Mouse (Mus musculus): ENCODE measurements around the gene Cct3. TPM values are rescaled to one million over a fixed set of nuclear protein-coding genes. Genes with fewer than 3 reads are reported as not detected.
"Not testable (repeated sequence)": the region's sequence is repeated elsewhere in the genome, so short reads cannot be mapped to it uniquely, and the experiment has no call there.

The Cct3 gene
- polyA plus RNA-seq, 1 experiment from 2014 or later: 865 TPM

- Histone ChIP-seq H3K4me1 (no peaks in the 10 kb centered on the region), H3K36me3 (peaks cover 100% of the 10 kb centered on the region), H3K4me3 (no peak overlapping the region), H3K9me3 (replicated peaks) (no peaks in the 10 kb centered on the region), H3K27me3 (ENCODE audit: low read depth, poor library complexity, severe bottlenecking) (no peaks in the 10 kb centered on the region), H3K27ac (replicated peaks) (no peak overlapping the region)
- no peak for DNase-seq (ENCODE audit: low spot score)
- WGBS: 97% methylated on average over 9 of the region's 9 CpGs
Observed at GRCm38 (mm10) chr3:88352907-88353306, 56.0 kb downstream of the Cct3 start.

- Histone ChIP-seq H3K36me3 (peaks cover 100% of the 10 kb centered on the region), H3K4me1 (no peaks in the 10 kb centered on the region), H3K9me3 (replicated peaks) (no peaks in the 10 kb centered on the region), H3K27me3 (ENCODE audit: low read depth, poor library complexity, severe bottlenecking) (no peaks in the 10 kb centered on the region), H3K4me3 (no peak overlapping the region), H3K27ac (replicated peaks) (no peak overlapping the region)
- WGBS: 93% methylated on average over 8 of the region's 8 CpGs
- DNase-seq (ENCODE audit: low spot score): no peak
Observed at GRCm38 (mm10) chr3:88354396-88355165, 57.7 kb downstream of the Cct3 start.

GRCm38 (mm10) chr3:88359584-88359983, 62.7 kb downstream of the Cct3 start:
- DNase-seq (ENCODE audit: low spot score): no peak
- 78% methylated on average over 5 of the region's 5 CpGs for WGBS

GRCm38 (mm10) chr3:88359989-88360388, 63.1 kb downstream of the Cct3 start:
- H3K36me3 ChIP-seq: peaks cover 81% of the 10 kb centered on the region
- H3K4me1 ChIP-seq: peaks cover 15% of the 10 kb centered on the region
- H3K27me3 ChIP-seq (ENCODE audit: low read depth, poor library complexity, severe bottlenecking): peaks cover 16% of the 10 kb centered on the region
- H3K9me3 ChIP-seq (replicated peaks): no peaks in the 10 kb centered on the region
- H3K27ac ChIP-seq (replicated peaks): no peak overlapping the region
- WGBS: 77% methylated on average over 3 of the region's 3 CpGs
- H3K4me3 ChIP-seq: no peak overlapping the region
- DNase-seq (ENCODE audit: low spot score): no peak

More at GRCm38 (mm10) chr3:88359584-88359983, 62.7 kb downstream of the Cct3 start:
- peaks cover 85% of the 10 kb centered on the region for H3K36me3 ChIP-seq
- peaks cover 12% of the 10 kb centered on the region for H3K27me3 ChIP-seq (ENCODE audit: low read depth, poor library complexity, severe bottlenecking)
- H3K4me3 ChIP-seq: no peak overlapping the region
- no peak overlapping the region for H3K27ac ChIP-seq (replicated peaks)
- no peaks in the 10 kb centered on the region for H3K9me3 ChIP-seq (replicated peaks)
- H3K4me1 ChIP-seq: peaks cover 11% of the 10 kb centered on the region

- Histone ChIP-seq H3K9me3 (replicated peaks) (no peaks in the 10 kb centered on the region), H3K27ac (replicated peaks) (no peak overlapping the region), H3K4me1 (peaks cover 21% of the 10 kb centered on the region), H3K4me3 (no peak overlapping the region), H3K27me3 (ENCODE audit: low read depth, poor library complexity, severe bottlenecking) (peaks cover 27% of the 10 kb centered on the region), H3K36me3 (peaks cover 70% of the 10 kb centered on the region)
- WGBS: 81% methylated on average over 5 of the region's 6 CpGs
- DNase-seq (ENCODE audit: low spot score): no peak
Observed at GRCm38 (mm10) chr3:88361096-88361495, 64.2 kb downstream of the Cct3 start.

- WGBS: 85% methylated on average over 2 of the region's 2 CpGs
- H3K36me3 ChIP-seq: peaks cover 63% of the 10 kb centered on the region
Observed at GRCm38 (mm10) chr3:88361612-88362313, 64.8 kb downstream of the Cct3 start.

GRCm38 (mm10) chr3:88363700-88364099, 66.8 kb downstream of the Cct3 start:
- H3K36me3 ChIP-seq: peaks cover 44% of the 10 kb centered on the region
- no peak overlapping the region for H3K4me3 ChIP-seq
- peaks cover 38% of the 10 kb centered on the region for H3K27me3 ChIP-seq (ENCODE audit: low read depth, poor library complexity, severe bottlenecking)
- H3K4me1 ChIP-seq: peaks cover 27% of the 10 kb centered on the region
- no peak for DNase-seq (ENCODE audit: low spot score)
- no peak overlapping the region for H3K27ac ChIP-seq (replicated peaks)
- 72% methylated on average over 4 of the region's 4 CpGs for WGBS
- H3K9me3 ChIP-seq (replicated peaks): no peaks in the 10 kb centered on the region

More at GRCm38 (mm10) chr3:88361612-88362313, 64.8 kb downstream of the Cct3 start:
- Histone ChIP-seq H3K4me3 (no peak overlapping the region), H3K9me3 (replicated peaks) (no peaks in the 10 kb centered on the region), H3K27me3 (ENCODE audit: low read depth, poor library complexity, severe bottlenecking) (peaks cover 34% of the 10 kb centered on the region), H3K27ac (replicated peaks) (no peak overlapping the region), H3K4me1 (peaks cover 22% of the 10 kb centered on the region)
- DNase-seq (ENCODE audit: low spot score): no peak

GRCm38 (mm10) chr3:88364337-88364736, 67.4 kb downstream of the Cct3 start, which contains the start of gene Paqr6:
TSS of gene Paqr6 (plus strand) at chr3:88364584.
- Histone ChIP-seq H3K27me3 (ENCODE audit: low read depth, poor library complexity, severe bottlenecking) (peaks cover 38% of the 10 kb centered on the region), H3K36me3 (peaks cover 38% of the 10 kb centered on the region), H3K4me1 (peaks cover 27% of the 10 kb centered on the region), H3K9me3 (replicated peaks) (no peaks in the 10 kb centered on the region), H3K4me3 (peak within 1 kb of the TSS; percentile 23), H3K27ac (replicated peaks) (no peak within 1 kb of the TSS)
- 1% methylated on average over 16 of the region's 16 CpGs for WGBS
- peak; percentile 43 for DNase-seq (ENCODE audit: low spot score)

- H3K27ac ChIP-seq (replicated peaks): no peak overlapping the region
- DNase-seq (ENCODE audit: low spot score): no peak
- 0 out of 2 replicates have a peak overlapping the region, but pooled peaks have one; percentile 4 for H3K4me3 ChIP-seq
- peaks cover 27% of the 10 kb centered on the region for H3K4me1 ChIP-seq
- peaks cover 23% of the 10 kb centered on the region for H3K36me3 ChIP-seq
- peaks cover 12% of the 10 kb centered on the region for H3K9me3 ChIP-seq (replicated peaks)
- peaks cover 38% of the 10 kb centered on the region for H3K27me3 ChIP-seq (ENCODE audit: low read depth, poor library complexity, severe bottlenecking)
- 37% methylated on average over 34 of the region's 34 CpGs for WGBS
Observed at GRCm38 (mm10) chr3:88365705-88366361, 68.9 kb downstream of the Cct3 start.

- H3K9me3 ChIP-seq (replicated peaks): peaks cover 12% of the 10 kb centered on the region
- DNase-seq (ENCODE audit: low spot score): peak; percentile 40
- peaks cover 27% of the 10 kb centered on the region for H3K4me1 ChIP-seq
- H3K27me3 ChIP-seq (ENCODE audit: low read depth, poor library complexity, severe bottlenecking): peaks cover 38% of the 10 kb centered on the region
- peak overlapping the region; percentile 42 for H3K4me3 ChIP-seq
- 4% methylated on average over 22 of the region's 22 CpGs for WGBS
- not testable (repeated sequence) for H3K27ac ChIP-seq (replicated peaks)
- H3K36me3 ChIP-seq: peaks cover 12% of the 10 kb centered on the region
Observed at GRCm38 (mm10) chr3:88366830-88367428, 70.0 kb downstream of the Cct3 start.

GRCm38 (mm10) chr3:88367517-88367916, 70.6 kb downstream of the Cct3 start:
- not testable (repeated sequence) for H3K36me3 ChIP-seq; DNase-seq (ENCODE audit: low spot score); H3K4me3 ChIP-seq; H3K27ac ChIP-seq (replicated peaks)
- H3K4me1 ChIP-seq: peaks cover 27% of the 10 kb centered on the region
- WGBS: 53% methylated on average over 3 of the region's 7 CpGs
- peaks cover 38% of the 10 kb centered on the region for H3K27me3 ChIP-seq (ENCODE audit: low read depth, poor library complexity, severe bottlenecking)
- H3K9me3 ChIP-seq (replicated peaks): peaks cover 12% of the 10 kb centered on the region

GRCm38 (mm10) chr3:88368511-88368910, 71.6 kb downstream of the Cct3 start:
- H3K27ac ChIP-seq (replicated peaks); DNase-seq (ENCODE audit: low spot score); H3K36me3 ChIP-seq; H3K4me3 ChIP-seq: not testable (repeated sequence)
- H3K9me3 ChIP-seq (replicated peaks): peaks cover 12% of the 10 kb centered on the region
- peaks cover 27% of the 10 kb centered on the region for H3K4me1 ChIP-seq
- whole genome bisulfite sequencing: 91% methylated on average over 7 of the region's 7 CpGs
- peaks cover 37% of the 10 kb centered on the region for H3K27me3 ChIP-seq (ENCODE audit: low read depth, poor library complexity, severe bottlenecking)

All from midbrain, embryonic 10.5 days (tissue).